Mouse (Mus musculus): ENCODE measurements around the gene Ciita. TPM values are rescaled to one million over a fixed set of nuclear protein-coding genes. Genes with fewer than 3 reads are reported as not detected.
A peak's percentile ranks its signal among the peaks of the same experiment; 100 is the strongest.

Gene Ciita
- polyA plus RNA-seq, 1 experiment from 2014 or later: 0.59 TPM

DNA sequence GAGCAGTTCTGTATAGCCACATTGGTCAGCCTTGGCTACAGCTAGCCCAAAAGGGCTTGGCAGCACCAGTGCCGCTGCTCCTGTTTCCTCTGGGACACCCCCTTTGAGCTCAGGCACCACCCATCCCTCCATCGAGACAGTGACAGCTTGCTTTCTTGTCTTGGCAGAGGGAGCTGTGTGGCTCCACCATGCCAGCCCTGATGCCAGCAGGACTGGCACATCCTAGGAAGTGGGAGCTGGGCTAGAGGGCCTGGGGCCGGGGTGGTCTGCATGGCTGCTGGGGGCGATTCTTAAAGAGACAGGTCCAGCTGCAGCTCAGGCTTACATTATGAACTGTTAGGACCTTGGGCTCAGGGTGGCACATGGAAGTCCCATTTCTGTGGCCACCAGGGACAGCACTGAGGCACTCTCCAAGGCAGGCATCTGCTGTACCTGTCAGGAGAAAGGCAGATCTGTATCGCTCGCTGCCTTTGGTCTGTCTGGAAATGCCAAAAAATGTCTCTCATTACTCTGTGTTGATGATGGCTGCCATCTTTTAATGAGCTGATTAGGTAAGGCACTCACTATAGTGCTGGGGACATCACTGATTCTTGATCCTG is 47.3 kb downstream of the Ciita start:
- Histone ChIP-seq H3K36me3 (ENCODE audit: control insufficient read depth, insufficient read depth, low read length) (peaks cover 20% of the 10 kb centered on the region; the same call in 1 of the 2 replicates), H3K27ac (replicated peaks in 1 of 2; ENCODE audit: control insufficient read depth in 1 of 2, insufficient read depth in 1 of 2, low read depth in 2 of 2, low read length in 2 of 2) (no peak overlapping the region), H3K9ac (ENCODE audit: low read length) (no peak overlapping the region), H3K9me3 (ENCODE audit: control insufficient read depth, low read length) (no peaks in the 10 kb centered on the region), H3K4me1 (ENCODE audit: control insufficient read depth in 2 of 2, insufficient read depth in 2 of 2, low read length in 2 of 2) (peaks cover 6 to 12% of the 10 kb centered on the region in 2 experiments; a peak in 3 of 4 replicates), H3K27me3 (ENCODE audit: control insufficient read depth, insufficient read depth, low read length) (no peaks in the 10 kb centered on the region), H3K4me3 (ENCODE audit: control insufficient read depth in 1 of 2, insufficient read depth in 1 of 2, low read depth in 1 of 2, low read length in 2 of 2) (no peak overlapping the region), H3K4me2 (ENCODE audit: low read length) (no peak overlapping the region)
- ATAC-seq (ENCODE audit: insufficient number of reproducible peaks, insufficient read depth, low FRiP score, low read depth): no peak
- 80% methylated on average over 6 of the region's 6 CpGs for WGBS

DNA sequence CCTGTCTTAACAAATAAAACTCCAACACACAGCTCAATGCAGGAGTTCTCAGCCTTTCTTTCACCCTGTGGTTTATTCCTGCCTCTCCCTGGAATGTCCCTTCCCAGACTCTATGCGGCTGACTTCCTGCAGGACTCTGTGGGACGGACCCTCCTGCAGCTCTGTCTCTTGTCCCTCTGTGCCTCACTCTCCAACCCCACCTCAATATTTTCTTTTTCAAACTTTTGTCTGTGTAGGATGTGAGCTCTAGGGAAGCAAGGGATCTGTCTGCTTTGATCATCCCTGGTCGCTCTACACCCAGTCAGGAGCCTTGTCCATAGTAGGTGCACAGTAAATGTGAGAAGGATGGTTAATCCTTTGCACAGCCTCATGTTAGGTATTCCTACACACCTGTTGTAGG is 48.5 kb downstream of the Ciita start:
- WGBS: 73% methylated on average over 3 of the region's 3 CpGs
- ATAC-seq (ENCODE audit: insufficient number of reproducible peaks, insufficient read depth, low FRiP score, low read depth): no peak
- Histone ChIP-seq H3K9me3 (ENCODE audit: control insufficient read depth, low read length) (no peaks in the 10 kb centered on the region), H3K36me3 (ENCODE audit: control insufficient read depth, insufficient read depth, low read length) (peaks cover 21% of the 10 kb centered on the region; the same call in 1 of the 2 replicates), H3K27me3 (ENCODE audit: control insufficient read depth, insufficient read depth, low read length) (no peaks in the 10 kb centered on the region), H3K4me1 (ENCODE audit: control insufficient read depth in 2 of 2, insufficient read depth in 2 of 2, low read length in 2 of 2) (peaks cover 13 to 18% of the 10 kb centered on the region in 2 experiments), H3K9ac (ENCODE audit: low read length) (no peak overlapping the region), H3K4me2 (ENCODE audit: low read length) (no peak overlapping the region), H3K4me3 (ENCODE audit: control insufficient read depth in 1 of 2, insufficient read depth in 1 of 2, low read depth in 1 of 2, low read length in 2 of 2) (no peak overlapping the region), H3K27ac (replicated peaks in 1 of 2; ENCODE audit: control insufficient read depth in 1 of 2, insufficient read depth in 1 of 2, low read depth in 2 of 2, low read length in 2 of 2) (no peak overlapping the region)

DNA sequence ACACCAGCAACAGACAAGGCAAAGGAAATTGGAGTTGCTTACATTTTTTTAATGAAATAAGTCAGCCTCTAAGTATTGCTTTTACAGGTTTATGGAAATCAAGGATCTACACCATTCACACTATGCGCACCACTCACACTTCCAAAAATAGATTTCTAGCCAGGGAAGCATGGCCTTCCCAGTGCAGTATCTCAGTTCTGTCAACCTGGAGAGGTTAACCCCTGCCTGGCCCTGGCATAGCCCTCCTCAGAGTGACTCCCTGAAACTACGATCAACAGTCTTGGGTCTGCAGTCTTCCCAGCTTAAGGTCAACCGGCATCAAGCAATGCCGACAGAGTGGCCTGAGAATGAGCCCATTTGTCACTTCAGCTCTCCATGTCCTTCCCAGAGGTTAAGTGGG is 50.3 kb downstream of the Ciita start:
- Histone ChIP-seq H3K9ac (ENCODE audit: low read length) (no peak overlapping the region), H3K36me3 (ENCODE audit: control insufficient read depth, insufficient read depth, low read length) (peaks cover 26% of the 10 kb centered on the region; the same call in 1 of the 2 replicates), H3K27me3 (ENCODE audit: control insufficient read depth, insufficient read depth, low read length) (no peaks in the 10 kb centered on the region), H3K9me3 (ENCODE audit: control insufficient read depth, low read length) (no peaks in the 10 kb centered on the region), H3K27ac (replicated peaks in 1 of 2; ENCODE audit: control insufficient read depth in 1 of 2, insufficient read depth in 1 of 2, low read depth in 2 of 2, low read length in 2 of 2) (peak overlapping the region; percentile 4 to 69; a peak in 3 of 4 replicates), H3K4me3 (ENCODE audit: control insufficient read depth in 1 of 2, insufficient read depth in 1 of 2, low read depth in 1 of 2, low read length in 2 of 2) (no peak overlapping the region), H3K4me2 (ENCODE audit: low read length) (peak overlapping the region; percentile 15; the same call in 1 of the 2 replicates), H3K4me1 (ENCODE audit: control insufficient read depth in 2 of 2, insufficient read depth in 2 of 2, low read length in 2 of 2) (peaks cover 20 to 31% of the 10 kb centered on the region in 2 experiments)
- 0 out of 2 replicates have a peak, but pooled peaks have one; percentile 34 for ATAC-seq (ENCODE audit: insufficient number of reproducible peaks, insufficient read depth, low FRiP score, low read depth)
- WGBS: 32% methylated on average over 4 of the region's 4 CpGs

DNA sequence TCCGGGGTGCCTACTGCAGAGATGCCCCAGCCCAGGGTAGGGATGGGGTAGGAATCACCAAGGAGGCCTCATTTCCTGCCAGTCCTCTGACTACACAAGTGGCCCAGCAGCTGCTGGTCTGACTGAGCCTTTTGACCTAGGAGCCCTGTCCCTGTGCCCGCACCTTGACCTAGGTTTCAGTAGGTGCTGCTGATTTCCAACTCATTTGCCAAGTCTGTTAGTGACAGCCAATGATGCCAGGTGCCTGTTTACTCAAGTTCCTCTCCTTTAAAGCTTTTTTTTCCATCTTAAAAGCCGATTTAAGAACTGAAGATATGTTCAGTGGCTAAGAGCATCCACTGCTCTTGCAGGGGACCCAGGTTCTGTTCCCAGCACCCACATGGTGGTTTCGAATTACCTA is 53.9 kb downstream of the Ciita start:
- Histone ChIP-seq H3K9me3 (ENCODE audit: control insufficient read depth, low read length) (no peaks in the 10 kb centered on the region), H3K9ac (ENCODE audit: low read length) (no peak overlapping the region), H3K27me3 (ENCODE audit: control insufficient read depth, insufficient read depth, low read length) (no peaks in the 10 kb centered on the region), H3K4me1 (ENCODE audit: control insufficient read depth in 2 of 2, insufficient read depth in 2 of 2, low read length in 2 of 2) (peaks cover 26 to 49% of the 10 kb centered on the region in 2 experiments), H3K4me2 (ENCODE audit: low read length) (no peak overlapping the region), H3K27ac (replicated peaks in 1 of 2; ENCODE audit: control insufficient read depth in 1 of 2, insufficient read depth in 1 of 2, low read depth in 2 of 2, low read length in 2 of 2) (no peak overlapping the region), H3K36me3 (ENCODE audit: control insufficient read depth, insufficient read depth, low read length) (peaks cover 36% of the 10 kb centered on the region), H3K4me3 (ENCODE audit: control insufficient read depth in 1 of 2, insufficient read depth in 1 of 2, low read depth in 1 of 2, low read length in 2 of 2) (no peak overlapping the region)
- 84% methylated on average over 4 of the region's 4 CpGs for WGBS
- ATAC-seq (ENCODE audit: insufficient number of reproducible peaks, insufficient read depth, low FRiP score, low read depth): no peak

DNA sequence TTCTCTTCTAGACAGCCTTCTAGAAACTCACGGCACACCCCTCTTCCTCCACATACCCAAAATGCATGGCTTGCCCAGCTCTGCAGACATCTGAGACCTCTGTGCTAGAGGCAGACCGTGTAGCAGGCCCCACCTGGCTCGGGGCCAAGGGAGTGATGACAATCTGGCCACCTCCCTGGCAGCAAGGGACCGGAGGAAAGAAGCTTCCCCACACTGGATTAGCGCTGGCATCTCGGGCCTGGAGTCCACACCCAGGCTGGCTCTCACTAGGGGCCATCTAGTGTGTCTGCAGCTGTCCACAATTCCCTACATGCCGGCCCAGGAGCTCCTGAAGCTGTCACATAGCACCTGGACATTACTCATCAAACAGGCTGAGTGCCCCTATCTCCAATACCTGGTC is 54.7 kb downstream of the Ciita start:
- Histone ChIP-seq H3K9me3 (ENCODE audit: control insufficient read depth, low read length) (no peaks in the 10 kb centered on the region), H3K9ac (ENCODE audit: low read length) (0 out of 2 replicates have a peak overlapping the region, but pooled peaks have one; percentile 11), H3K27me3 (ENCODE audit: control insufficient read depth, insufficient read depth, low read length) (no peaks in the 10 kb centered on the region), H3K36me3 (ENCODE audit: control insufficient read depth, insufficient read depth, low read length) (peaks cover 41% of the 10 kb centered on the region), H3K4me3 (ENCODE audit: control insufficient read depth in 1 of 2, insufficient read depth in 1 of 2, low read depth in 1 of 2, low read length in 2 of 2) (no peak overlapping the region), H3K4me1 (ENCODE audit: control insufficient read depth in 2 of 2, insufficient read depth in 2 of 2, low read length in 2 of 2) (peaks cover 27 to 53% of the 10 kb centered on the region in 2 experiments), H3K27ac (replicated peaks in 1 of 2; ENCODE audit: control insufficient read depth in 1 of 2, insufficient read depth in 1 of 2, low read depth in 2 of 2, low read length in 2 of 2) (no peak overlapping the region), H3K4me2 (ENCODE audit: low read length) (no peak overlapping the region)
- no peak for ATAC-seq (ENCODE audit: insufficient number of reproducible peaks, insufficient read depth, low FRiP score, low read depth)
- 39% methylated on average over 7 of the region's 7 CpGs for WGBS

DNA sequence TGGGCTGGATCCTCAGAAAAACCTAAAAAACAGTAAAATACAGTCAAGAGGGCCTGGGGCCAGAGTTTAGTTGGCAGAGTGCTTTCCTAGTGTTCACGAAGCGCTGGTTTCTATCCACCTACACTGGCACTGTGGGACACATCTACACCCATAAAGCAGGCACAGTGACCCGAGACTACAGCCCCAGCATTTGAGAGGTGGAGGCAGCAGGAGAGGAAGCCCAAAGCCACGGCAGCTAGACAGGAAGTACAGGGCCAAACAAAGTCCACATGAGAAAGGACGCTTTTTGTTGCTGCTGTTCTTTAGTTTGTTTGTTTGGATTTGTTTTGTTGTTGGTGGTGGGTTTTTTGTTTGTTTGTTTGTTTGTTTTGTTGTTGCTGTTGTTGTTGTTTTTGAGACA is 56.5 kb downstream of the Ciita start:
- peaks cover 37 to 59% of the 10 kb centered on the region in 2 experiments for H3K4me1 ChIP-seq (ENCODE audit: control insufficient read depth in 2 of 2, insufficient read depth in 2 of 2, low read length in 2 of 2)

DNA sequence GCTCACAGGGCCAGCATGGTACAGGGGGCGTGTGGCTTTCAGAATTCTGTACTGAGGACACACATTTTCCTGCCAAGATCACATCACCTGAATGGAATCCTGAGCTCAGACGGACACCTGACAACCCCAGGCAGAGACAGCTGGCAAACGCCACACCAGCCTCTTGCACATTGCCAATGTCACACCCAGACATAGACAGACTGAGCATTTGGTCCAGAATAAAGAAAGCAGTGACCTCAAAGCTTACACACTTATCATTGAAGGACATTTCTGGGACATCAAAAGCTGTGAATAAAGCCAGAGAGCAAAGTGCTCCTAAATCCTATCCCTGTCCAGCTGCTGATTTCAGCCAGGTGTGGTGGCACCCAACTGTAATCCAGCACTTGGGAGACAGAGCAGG is 57.1 kb downstream of the Ciita start:
- no peaks in the 10 kb centered on the region for H3K27me3 ChIP-seq (ENCODE audit: control insufficient read depth, insufficient read depth, low read length)
- H3K4me2 ChIP-seq (ENCODE audit: low read length): no peak overlapping the region
- peaks cover 22% of the 10 kb centered on the region for H3K36me3 ChIP-seq (ENCODE audit: control insufficient read depth, insufficient read depth, low read length)
- H3K4me3 ChIP-seq (ENCODE audit: control insufficient read depth in 1 of 2, insufficient read depth in 1 of 2, low read depth in 1 of 2, low read length in 2 of 2): no peak overlapping the region
- H3K27ac ChIP-seq (replicated peaks in 1 of 2; ENCODE audit: control insufficient read depth in 1 of 2, insufficient read depth in 1 of 2, low read depth in 2 of 2, low read length in 2 of 2): no peak overlapping the region
- no peaks in the 10 kb centered on the region for H3K9me3 ChIP-seq (ENCODE audit: control insufficient read depth, low read length)
- no peak overlapping the region for H3K9ac ChIP-seq (ENCODE audit: low read length)
- WGBS: 45% methylated on average over 3 of the region's 3 CpGs
- no peak for ATAC-seq (ENCODE audit: insufficient number of reproducible peaks, insufficient read depth, low FRiP score, low read depth)
- peaks cover 42 to 65% of the 10 kb centered on the region in 2 experiments for H3K4me1 ChIP-seq (ENCODE audit: control insufficient read depth in 2 of 2, insufficient read depth in 2 of 2, low read length in 2 of 2)

More for the DNA sequence above, 56.5 kb downstream of the Ciita start:
- H3K27ac ChIP-seq (replicated peaks in 1 of 2; ENCODE audit: control insufficient read depth in 1 of 2, insufficient read depth in 1 of 2, low read depth in 2 of 2, low read length in 2 of 2): no peak overlapping the region
- H3K4me2 ChIP-seq (ENCODE audit: low read length): no peak overlapping the region
- no peaks in the 10 kb centered on the region for H3K27me3 ChIP-seq (ENCODE audit: control insufficient read depth, insufficient read depth, low read length)
- H3K9ac ChIP-seq (ENCODE audit: low read length): no peak overlapping the region
- peaks cover 27% of the 10 kb centered on the region for H3K36me3 ChIP-seq (ENCODE audit: control insufficient read depth, insufficient read depth, low read length)
- ATAC-seq (ENCODE audit: insufficient number of reproducible peaks, insufficient read depth, low FRiP score, low read depth): no peak
- no peak overlapping the region for H3K4me3 ChIP-seq (ENCODE audit: control insufficient read depth in 1 of 2, insufficient read depth in 1 of 2, low read depth in 1 of 2, low read length in 2 of 2)
- WGBS: 70% methylated on average over 5 of the region's 5 CpGs
- no peaks in the 10 kb centered on the region for H3K9me3 ChIP-seq (ENCODE audit: control insufficient read depth, low read length)
